Mouse (Mus musculus) heart, adult 2 months (tissue): ENCODE measurements around the gene Timm8a1.

Source experiments
- CTCF ChIP-seq: fragments of 200-600 bp; IDR thresholded peaks from 2 replicates; pipeline ENCODE4 v1.8.1; 2022; ENCODE audit warnings: antibody characterized with exemption, mild to moderate bottlenecking, moderate library complexity
- POLR2A ChIP-seq: fragments of 200-500 bp; IDR thresholded peaks from 2 replicates; pipeline ENCODE4 v1.6.1; 2011; ENCODE audit warnings: mild to moderate bottlenecking, low read depth, low read length, control low read depth; ENCODE audit not compliant: insufficient read depth

DNA sequence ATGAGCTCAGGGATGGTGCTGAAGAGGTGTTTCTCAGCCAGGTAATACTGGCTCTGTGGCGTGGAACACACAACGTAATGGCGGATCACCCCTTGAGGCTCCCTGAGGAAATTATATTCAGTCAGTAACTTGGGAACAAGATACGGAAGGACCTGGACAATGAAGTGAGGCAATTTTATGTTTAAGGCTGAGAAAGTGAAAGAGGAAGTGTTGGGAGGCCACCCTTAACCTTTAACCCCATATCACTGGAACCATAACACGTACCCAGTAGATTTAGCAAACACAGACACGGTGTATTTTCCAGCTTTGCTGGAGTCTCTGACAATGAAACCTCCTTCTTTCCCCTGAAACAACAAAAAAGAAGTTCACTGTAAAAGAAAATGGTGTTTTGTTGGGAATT is 12.8 kb upstream of the Timm8a1 start:
- no peak for TF ChIP-seq POLR2A
- no peak for TF ChIP-seq CTCF
